Mouse (Mus musculus): Measurements from ENCODE around the gene Tenm3. TPM values are rescaled to one million over a fixed set of nuclear protein-coding genes. Genes with fewer than 3 reads are reported as not detected.

Tenm3 gene
- polyA plus RNA-seq, 1 experiment: 2.3 TPM

- 95% methylated on average over 11 of the region's 11 CpGs for WGBS
- no peaks in the 10 kb centered on the region for H3K27me3 ChIP-seq (ENCODE audit: control insufficient read depth, insufficient read depth, low read length)
Measured at GRCm38 (mm10) chr8:48530916-48531570, 312.7 kb downstream of the Tenm3 start.

GRCm38 (mm10) chr8:48527418-48527817 lies 316.3 kb downstream of the Tenm3 start:
- Histone ChIP-seq H3K27ac (ENCODE audit: control insufficient read depth, insufficient read depth, low read length) (no peak overlapping the region), H3K4me1 (replicated peaks; ENCODE audit: control insufficient read depth, insufficient read depth, low read length) (no peaks in the 10 kb centered on the region), H3K36me3 (ENCODE audit: control insufficient read depth, insufficient read depth, low read length) (no peaks in the 10 kb centered on the region), H3K27me3 (ENCODE audit: control insufficient read depth, insufficient read depth, low read length) (no peaks in the 10 kb centered on the region), H3K4me3 (ENCODE audit: control insufficient read depth, insufficient read depth, low read length) (no peak overlapping the region)
- no peak for TF ChIP-seq POLR2A (IDR thresholded peaks at IDR 0.05; ENCODE audit: control insufficient read depth, extremely low read depth, insufficient read depth, low read length, poor library complexity)
- no peak for TF ChIP-seq CTCF (IDR thresholded peaks at IDR 0.05; ENCODE audit: borderline replicate concordance, control insufficient read depth, extremely low read depth, insufficient read depth, low read length, poor library complexity)
- DNase-seq: no peak
- 8% methylated on average over 6 of the region's 6 CpGs for WGBS

More at GRCm38 (mm10) chr8:48530916-48531570, 312.7 kb downstream of the Tenm3 start:
- Histone ChIP-seq H3K36me3 (ENCODE audit: control insufficient read depth, insufficient read depth, low read length) (no peaks in the 10 kb centered on the region), H3K4me1 (replicated peaks; ENCODE audit: control insufficient read depth, insufficient read depth, low read length) (no peaks in the 10 kb centered on the region), H3K27ac (ENCODE audit: control insufficient read depth, insufficient read depth, low read length) (no peak overlapping the region), H3K4me3 (ENCODE audit: control insufficient read depth, insufficient read depth, low read length) (no peak overlapping the region)
- TF ChIP-seq CTCF (IDR thresholded peaks at IDR 0.05; ENCODE audit: borderline replicate concordance, control insufficient read depth, extremely low read depth, insufficient read depth, low read length, poor library complexity) (no peak), POLR2A (IDR thresholded peaks at IDR 0.05; ENCODE audit: control insufficient read depth, extremely low read depth, insufficient read depth, low read length, poor library complexity) (no peak)
- no peak for DNase-seq

GRCm38 (mm10) chr8:48522536-48523123 lies 321.1 kb downstream of the Tenm3 start:
- Histone ChIP-seq H3K36me3 (ENCODE audit: control insufficient read depth, insufficient read depth, low read length) (no peaks in the 10 kb centered on the region), H3K27ac (ENCODE audit: control insufficient read depth, insufficient read depth, low read length) (no peak overlapping the region), H3K4me3 (ENCODE audit: control insufficient read depth, insufficient read depth, low read length) (no peak overlapping the region), H3K27me3 (ENCODE audit: control insufficient read depth, insufficient read depth, low read length) (no peaks in the 10 kb centered on the region), H3K4me1 (replicated peaks; ENCODE audit: control insufficient read depth, insufficient read depth, low read length) (no peaks in the 10 kb centered on the region)
- TF ChIP-seq POLR2A (IDR thresholded peaks at IDR 0.05; ENCODE audit: control insufficient read depth, extremely low read depth, insufficient read depth, low read length, poor library complexity) (no peak), CTCF (IDR thresholded peaks at IDR 0.05; ENCODE audit: borderline replicate concordance, control insufficient read depth, extremely low read depth, insufficient read depth, low read length, poor library complexity) (no peak)
- DNase-seq: no peak
- WGBS: over 99% methylated on average over 4 of the region's 4 CpGs

DNA sequence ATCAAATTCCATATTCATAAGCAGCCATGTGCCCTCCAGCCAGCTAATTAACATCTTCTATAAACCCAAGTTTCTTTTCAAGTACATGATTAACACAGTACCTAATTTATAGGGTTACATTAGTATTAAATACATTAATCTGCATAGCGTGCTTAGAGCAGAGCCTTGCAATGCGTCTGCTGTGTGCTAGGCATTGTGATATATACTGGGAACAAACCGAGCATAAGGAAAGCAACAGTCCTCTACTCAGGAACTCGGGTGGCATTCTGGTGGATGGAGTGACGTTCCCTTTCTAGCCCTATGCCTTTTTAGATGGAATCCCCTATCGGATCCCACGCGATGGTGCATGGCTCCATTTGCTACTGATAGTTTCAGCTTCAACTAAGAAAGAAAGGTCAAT lies 321.7 kb downstream of the Tenm3 start:
- no peak for DNase-seq
- no peak for TF ChIP-seq POLR2A (IDR thresholded peaks at IDR 0.05; ENCODE audit: control insufficient read depth, extremely low read depth, insufficient read depth, low read length, poor library complexity)
- no peak for TF ChIP-seq CTCF (IDR thresholded peaks at IDR 0.05; ENCODE audit: borderline replicate concordance, control insufficient read depth, extremely low read depth, insufficient read depth, low read length, poor library complexity)
- H3K36me3 ChIP-seq (ENCODE audit: control insufficient read depth, insufficient read depth, low read length): no peaks in the 10 kb centered on the region
- no peaks in the 10 kb centered on the region for H3K4me1 ChIP-seq (replicated peaks; ENCODE audit: control insufficient read depth, insufficient read depth, low read length)
- WGBS: 94% methylated on average over 8 of the region's 8 CpGs
- H3K27ac ChIP-seq (ENCODE audit: control insufficient read depth, insufficient read depth, low read length): no peak overlapping the region
- no peaks in the 10 kb centered on the region for H3K27me3 ChIP-seq (ENCODE audit: control insufficient read depth, insufficient read depth, low read length)
- no peak overlapping the region for H3K4me3 ChIP-seq (ENCODE audit: control insufficient read depth, insufficient read depth, low read length)

DNA sequence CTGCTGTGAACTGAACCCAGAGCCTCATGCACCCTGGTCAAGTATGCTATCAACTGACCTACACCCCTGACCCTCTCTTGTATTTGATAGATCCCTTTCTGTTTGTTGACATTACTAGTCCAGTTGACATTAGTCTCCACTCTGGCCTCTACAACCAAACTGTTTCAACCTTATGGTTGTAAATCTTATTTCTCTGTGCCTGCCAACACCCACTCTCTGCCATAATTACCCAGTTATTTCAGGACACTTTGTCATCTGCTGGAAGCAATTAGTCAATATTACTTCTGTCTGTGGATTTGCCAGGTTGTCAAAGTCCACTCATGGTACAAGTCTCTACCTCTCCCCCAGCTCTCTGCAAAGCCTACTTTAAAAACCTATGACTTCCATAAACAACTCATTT lies 326.3 kb downstream of the Tenm3 start:
- H3K27me3 ChIP-seq (ENCODE audit: control insufficient read depth, insufficient read depth, low read length): no peaks in the 10 kb centered on the region
- H3K4me1 ChIP-seq (replicated peaks; ENCODE audit: control insufficient read depth, insufficient read depth, low read length): no peaks in the 10 kb centered on the region
- H3K27ac ChIP-seq (ENCODE audit: control insufficient read depth, insufficient read depth, low read length): no peak overlapping the region
- H3K4me3 ChIP-seq (ENCODE audit: control insufficient read depth, insufficient read depth, low read length): no peak overlapping the region
- no peak for DNase-seq
- TF ChIP-seq CTCF (IDR thresholded peaks at IDR 0.05; ENCODE audit: borderline replicate concordance, control insufficient read depth, extremely low read depth, insufficient read depth, low read length, poor library complexity): no peak
- TF ChIP-seq POLR2A (IDR thresholded peaks at IDR 0.05; ENCODE audit: control insufficient read depth, extremely low read depth, insufficient read depth, low read length, poor library complexity): no peak
- no peaks in the 10 kb centered on the region for H3K36me3 ChIP-seq (ENCODE audit: control insufficient read depth, insufficient read depth, low read length)

DNA sequence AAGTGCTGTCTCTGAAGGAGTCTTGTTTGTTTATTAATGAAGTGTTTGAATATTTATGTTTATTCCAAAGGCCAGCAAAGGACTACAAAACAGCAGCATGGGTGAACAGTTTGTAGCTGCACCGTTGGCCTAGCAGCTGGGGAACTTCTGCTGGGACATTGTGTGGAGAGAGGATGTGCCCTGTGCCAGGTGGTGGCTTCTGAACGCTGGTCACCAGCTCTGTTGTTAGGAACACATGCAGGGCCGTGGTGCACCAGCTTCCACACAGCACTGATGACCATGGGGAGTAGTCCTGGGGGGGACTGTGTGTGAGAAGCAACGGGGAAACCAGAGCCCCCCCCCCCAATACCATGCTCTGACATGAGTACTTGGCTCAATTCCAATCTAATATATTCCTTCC lies 329.5 kb downstream of the Tenm3 start:
- Histone ChIP-seq H3K27ac (ENCODE audit: control insufficient read depth, insufficient read depth, low read length) (no peak overlapping the region), H3K36me3 (ENCODE audit: control insufficient read depth, insufficient read depth, low read length) (no peaks in the 10 kb centered on the region), H3K4me1 (replicated peaks; ENCODE audit: control insufficient read depth, insufficient read depth, low read length) (no peaks in the 10 kb centered on the region), H3K4me3 (ENCODE audit: control insufficient read depth, insufficient read depth, low read length) (no peak overlapping the region), H3K27me3 (ENCODE audit: control insufficient read depth, insufficient read depth, low read length) (no peaks in the 10 kb centered on the region)
- no peak for DNase-seq
- 84% methylated on average over 4 of the region's 4 CpGs for WGBS
- TF ChIP-seq CTCF (IDR thresholded peaks at IDR 0.05; ENCODE audit: borderline replicate concordance, control insufficient read depth, extremely low read depth, insufficient read depth, low read length, poor library complexity) (no peak), POLR2A (IDR thresholded peaks at IDR 0.05; ENCODE audit: control insufficient read depth, extremely low read depth, insufficient read depth, low read length, poor library complexity) (no peak)

Measured in thymus, adult 2 months (tissue).